Mouse (Mus musculus): ENCODE measurements around the gene Gm12184.
"Not testable (repeated sequence)": the region's sequence is repeated elsewhere in the genome, so short reads cannot be mapped to it uniquely, and the experiment has no call there.

Gene Gm12184

DNA sequence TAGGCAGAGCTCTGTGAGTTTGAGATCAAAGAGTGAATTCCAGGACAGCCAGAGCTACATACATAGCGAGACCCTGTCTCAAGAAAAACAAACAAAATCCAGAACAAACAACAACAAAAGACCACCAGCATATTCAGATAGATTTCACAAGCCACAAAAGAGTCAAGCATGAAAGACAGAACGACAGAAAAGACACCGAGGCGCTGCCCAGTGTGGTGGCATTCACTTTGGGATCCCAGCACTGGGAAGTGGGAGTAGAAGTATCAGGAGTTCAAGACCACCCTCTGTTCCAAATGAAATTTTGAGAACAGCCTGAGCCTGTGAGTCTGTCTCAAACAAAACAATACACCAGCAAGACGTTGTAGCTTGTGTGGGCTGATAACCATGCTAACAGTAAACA is 20.4 kb upstream of the Gm12184 start:
- DNase-seq (ENCODE audit: low read depth, low spot score) = no peak

DNA sequence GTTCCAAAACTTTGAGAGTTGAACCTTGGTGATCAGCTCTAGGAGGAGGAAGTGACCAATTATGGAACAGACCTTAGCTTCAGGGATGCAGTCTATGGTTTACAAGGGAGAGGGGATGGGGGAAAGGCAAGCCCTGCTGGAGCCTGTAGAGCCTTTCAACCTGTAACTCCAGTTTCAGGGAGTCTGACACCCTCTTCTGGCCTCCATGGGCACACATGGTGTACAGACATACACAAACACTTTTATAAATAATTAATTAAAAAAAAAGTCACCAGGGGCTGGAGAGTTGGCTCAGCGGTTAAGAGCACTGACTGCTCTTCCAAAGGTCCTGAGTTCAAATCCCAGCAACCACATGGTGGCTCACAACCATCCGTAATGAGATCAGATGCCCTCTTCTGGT is 19.9 kb upstream of the Gm12184 start:
- DNase-seq (ENCODE audit: low read depth, low spot score) = not testable (repeated sequence)

- peak; percentile 40 for DNase-seq (ENCODE audit: low read depth, low spot score)
Measured at GRCm38 (mm10) chr11:48845244-48845815, 18.9 kb upstream of the Gm12184 start.

- DNase-seq (ENCODE audit: low read depth, low spot score) = no peak
Measured at GRCm38 (mm10) chr11:48844309-48844708, 17.9 kb upstream of the Gm12184 start.

DNA sequence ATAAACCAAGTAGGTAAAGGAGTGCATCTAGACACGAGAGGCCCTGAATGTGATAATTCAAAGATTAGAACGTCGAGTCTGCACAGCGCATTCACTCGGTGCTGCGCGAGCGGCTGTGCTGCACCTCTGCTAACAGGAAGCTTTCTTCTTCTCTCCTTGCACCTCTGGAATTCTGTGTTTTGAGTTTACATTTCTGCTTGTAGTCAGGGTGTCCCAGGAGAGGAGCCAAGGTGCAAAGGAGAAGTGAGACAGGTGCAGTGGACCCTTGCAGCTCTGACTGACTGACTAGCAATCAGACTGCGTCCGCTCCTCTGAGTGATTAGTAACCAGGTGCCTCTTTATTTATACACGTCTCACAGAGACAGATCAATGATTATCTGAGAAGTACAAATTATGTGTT is 16.7 kb upstream of the Gm12184 start:
- DNase-seq (ENCODE audit: low read depth, low spot score) = no peak

DNA sequence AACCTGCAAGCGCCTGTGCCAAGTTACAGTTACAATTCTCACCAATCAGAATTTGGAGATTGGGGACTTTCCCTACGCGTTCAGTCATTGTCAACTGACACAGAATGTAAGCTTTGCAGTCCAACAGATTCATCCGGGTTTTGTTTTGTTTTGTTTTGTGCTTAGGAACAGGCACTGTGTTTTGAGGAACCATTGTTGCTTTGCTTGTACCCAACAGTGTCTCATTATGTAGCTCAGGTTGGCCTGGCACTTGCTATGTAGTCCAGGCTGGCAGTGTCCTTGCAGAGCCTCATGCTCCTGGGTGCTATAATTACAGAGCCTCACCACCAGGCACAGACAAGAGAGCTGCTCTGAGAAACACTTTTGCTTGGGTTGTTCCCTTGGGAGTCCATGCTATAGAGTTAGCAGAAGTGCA is 15.9 kb upstream of the Gm12184 start:
- no peak for DNase-seq (ENCODE audit: low read depth, low spot score)

GRCm38 (mm10) chr11:48841213-48841612 is 14.8 kb upstream of the Gm12184 start:
- DNase-seq (ENCODE audit: low read depth, low spot score) = no peak

- DNase-seq (ENCODE audit: low read depth, low spot score) = no peak
Measured at GRCm38 (mm10) chr11:48840805-48841204, 14.3 kb upstream of the Gm12184 start.

GRCm38 (mm10) chr11:48838879-48839680 is 12.6 kb upstream of the Gm12184 start:
- peak; percentile 38 for DNase-seq (ENCODE audit: low read depth, low spot score)

DNA sequence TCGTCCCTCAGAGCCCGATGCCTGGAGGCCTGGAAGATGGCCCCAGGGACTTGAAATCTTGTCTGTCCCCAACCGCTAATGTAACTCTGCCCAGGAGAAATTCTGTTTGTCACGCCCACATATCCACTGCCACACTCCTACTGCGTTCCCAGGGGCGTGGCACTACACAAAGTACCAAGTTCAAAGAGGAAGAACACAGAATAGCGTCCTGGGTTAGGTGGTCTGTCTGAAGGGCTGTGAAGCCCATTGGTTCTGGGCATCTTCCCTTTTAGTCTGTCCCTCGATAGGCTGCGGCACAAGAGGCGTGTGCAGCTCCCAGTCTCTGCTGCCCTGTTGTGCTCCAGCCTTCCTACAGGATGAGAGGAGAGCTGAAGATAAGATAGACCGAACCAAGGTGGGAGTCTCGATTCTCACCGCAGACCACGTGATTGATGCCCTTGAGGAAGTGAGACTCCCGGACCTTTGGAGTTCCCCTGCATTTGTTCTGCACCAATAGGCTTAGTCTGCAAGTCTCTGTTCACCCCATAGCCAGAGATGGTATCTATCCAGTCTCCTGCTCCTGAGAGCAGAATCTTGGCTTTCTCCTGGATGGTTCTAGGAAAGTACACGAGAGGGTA is 11.8 kb upstream of the Gm12184 start:
- peak; percentile 89 for DNase-seq (ENCODE audit: low read depth, low spot score)

GRCm38 (mm10) chr11:48837310-48838180 is 11.1 kb upstream of the Gm12184 start:
- DNase-seq (ENCODE audit: low read depth, low spot score) = peak; percentile 81

DNA sequence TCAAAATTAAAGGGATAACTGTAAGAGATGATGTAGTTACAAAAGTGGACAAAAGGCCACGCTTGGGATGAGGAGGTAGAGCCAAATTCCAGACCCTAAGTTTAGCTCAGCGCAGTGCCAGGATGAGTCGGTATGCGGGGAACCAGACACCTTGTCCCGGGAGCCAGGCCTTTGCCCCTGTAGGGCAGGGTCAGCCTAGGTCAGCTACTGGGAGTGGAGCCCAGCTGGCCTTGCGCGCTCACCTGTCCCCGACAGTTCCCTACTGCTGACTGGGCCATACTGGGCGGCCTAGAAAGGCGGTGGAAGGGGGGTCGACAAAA is 10.5 kb upstream of the Gm12184 start:
- DNase-seq (ENCODE audit: low read depth, low spot score) = no peak

DNA sequence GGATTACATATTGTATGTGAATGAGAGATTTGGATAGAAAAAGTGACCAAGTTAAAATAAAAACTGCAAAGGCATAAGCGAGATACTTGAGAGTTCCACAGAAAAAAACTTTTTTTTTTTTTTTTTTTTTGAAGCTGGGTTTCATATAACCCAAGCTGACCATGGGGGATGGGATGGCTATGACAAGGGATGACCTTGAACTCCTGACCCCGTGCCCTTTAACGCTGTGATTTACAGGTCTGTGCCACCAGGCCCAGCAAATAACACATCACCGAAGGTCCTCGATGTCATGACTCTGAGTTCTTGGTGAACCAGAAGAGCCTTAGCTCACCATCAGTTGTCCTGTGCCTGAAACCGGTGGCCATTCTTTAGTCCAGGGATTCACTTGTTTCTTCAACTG is 9.5 kb upstream of the Gm12184 start:
- peak; percentile 34 for DNase-seq (ENCODE audit: low read depth, low spot score)

- DNase-seq (ENCODE audit: low read depth, low spot score) = peak; percentile 91
Measured at GRCm38 (mm10) chr11:48833731-48834639, 7.5 kb upstream of the Gm12184 start.

DNA sequence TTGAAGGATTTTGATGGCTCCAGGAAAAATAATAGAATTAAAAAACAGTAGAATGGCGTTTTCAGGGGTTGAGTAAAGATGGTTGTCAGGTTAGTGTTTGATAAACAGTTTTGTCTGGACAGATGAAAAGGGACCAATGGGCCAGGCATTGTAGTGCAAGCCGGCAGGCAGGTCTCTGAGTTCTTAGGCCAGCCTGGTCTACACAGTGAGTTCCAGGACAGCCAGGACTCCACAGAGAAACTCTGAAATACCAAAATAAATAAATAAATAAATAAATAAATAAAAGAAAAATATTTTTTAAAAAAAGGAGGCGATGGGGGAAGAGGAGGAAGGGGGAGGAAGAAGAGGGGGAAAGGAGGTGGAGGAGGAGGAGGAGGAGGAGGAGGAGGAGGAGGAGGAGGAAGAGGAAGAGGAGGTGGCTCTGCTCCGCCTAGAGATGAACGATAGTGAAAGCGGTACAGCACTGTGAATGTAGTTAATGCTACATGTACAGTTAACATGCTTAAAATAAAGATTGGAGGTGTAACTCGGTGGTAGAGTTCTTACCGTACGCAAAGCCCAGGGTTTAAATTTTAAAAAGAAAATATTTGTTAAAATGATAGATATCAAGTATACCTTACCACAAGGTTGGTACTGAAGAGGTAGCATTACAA is 6.7 kb upstream of the Gm12184 start:
- no peak for DNase-seq (ENCODE audit: low read depth, low spot score)

DNA sequence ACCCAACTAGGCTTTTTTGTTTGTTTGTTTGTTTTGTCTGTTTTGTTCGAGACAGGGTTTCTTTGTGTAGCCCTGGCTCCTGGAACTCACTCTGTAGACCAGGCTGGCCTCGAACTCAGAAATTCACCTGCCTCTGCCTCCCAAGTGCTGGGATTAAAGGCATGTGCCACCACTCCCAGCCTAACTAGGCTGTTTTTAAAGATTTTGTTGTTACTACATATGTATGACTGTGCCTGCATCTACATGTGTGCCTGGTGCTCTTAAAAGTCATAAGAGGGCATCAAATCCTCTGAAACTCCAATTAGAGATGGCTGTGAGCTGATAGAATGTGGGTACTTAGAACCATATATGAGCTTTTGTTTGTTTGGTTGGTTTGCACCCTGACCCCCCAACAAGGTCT is 4.8 kb upstream of the Gm12184 start:
- no peak for DNase-seq (ENCODE audit: low read depth, low spot score)

GRCm38 (mm10) chr11:48830279-48830678 is 3.8 kb upstream of the Gm12184 start:
- DNase-seq (ENCODE audit: low read depth, low spot score) = no peak

DNA sequence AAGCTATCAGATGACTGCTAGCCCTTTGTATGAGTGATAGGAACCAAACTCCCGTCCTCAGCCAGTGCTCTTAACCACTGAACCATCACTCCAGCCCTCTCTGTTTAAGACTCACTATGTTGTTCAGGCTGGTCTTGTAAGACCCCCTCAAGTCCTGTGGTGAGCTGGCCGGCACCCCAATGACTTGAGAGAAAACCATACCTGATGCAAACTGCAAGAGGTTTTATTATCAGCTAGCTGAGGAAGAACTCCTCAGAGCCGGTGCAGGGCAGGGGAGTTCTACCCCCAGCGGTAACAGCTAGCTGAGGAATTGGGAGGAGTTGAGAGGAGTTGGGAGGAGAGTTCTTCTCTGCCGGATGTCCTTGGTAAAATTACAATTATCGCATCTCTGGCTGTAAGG is 1.5 kb upstream of the Gm12184 start:
- DNase-seq (ENCODE audit: low read depth, low spot score) = peak; percentile 69

- DNase-seq (ENCODE audit: low read depth, low spot score) = peak; percentile 85
Measured at GRCm38 (mm10) chr11:48826752-48827096, 269 bp upstream of the Gm12184 start.

DNA sequence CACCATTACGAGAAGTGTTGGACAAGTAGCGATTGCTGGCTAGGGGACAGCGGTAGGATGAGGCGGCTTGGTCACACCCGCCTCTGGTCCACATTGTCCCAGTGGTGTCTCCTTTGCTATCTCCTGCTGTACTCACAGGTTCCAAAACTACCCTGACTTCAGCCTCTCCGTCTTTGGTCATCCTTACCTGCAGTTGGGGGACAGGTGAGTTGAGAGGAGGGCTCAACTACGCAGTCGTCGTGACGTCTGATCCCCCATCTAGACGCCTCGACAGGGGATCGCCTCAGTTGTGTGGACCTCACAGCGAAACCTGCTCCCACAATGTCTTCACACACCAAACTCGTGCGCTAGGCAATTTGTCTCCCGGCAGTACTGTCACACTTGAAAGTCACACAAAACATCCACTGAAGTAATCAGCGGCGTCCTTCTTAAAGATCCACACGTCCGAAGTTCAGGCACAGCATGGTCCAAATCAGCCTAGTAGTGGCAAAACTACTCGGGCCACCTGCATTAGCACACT is 2.1 kb downstream of the Gm12184 start:
- DNase-seq (ENCODE audit: low read depth, low spot score) = no peak
